Mouse (Mus musculus): ENCODE measurements around the gene Map2k1. TPM values are rescaled to one million over a fixed set of nuclear protein-coding genes. Genes with fewer than 3 reads are reported as not detected.
A peak's percentile ranks its signal among the peaks of the same experiment; 100 is the strongest.
"Not testable (repeated sequence)": the region's sequence is repeated elsewhere in the genome, so short reads cannot be mapped to it uniquely, and the experiment has no call there.

The Map2k1 gene
- polyA plus RNA-seq, 1 experiment: 126 TPM

DNA sequence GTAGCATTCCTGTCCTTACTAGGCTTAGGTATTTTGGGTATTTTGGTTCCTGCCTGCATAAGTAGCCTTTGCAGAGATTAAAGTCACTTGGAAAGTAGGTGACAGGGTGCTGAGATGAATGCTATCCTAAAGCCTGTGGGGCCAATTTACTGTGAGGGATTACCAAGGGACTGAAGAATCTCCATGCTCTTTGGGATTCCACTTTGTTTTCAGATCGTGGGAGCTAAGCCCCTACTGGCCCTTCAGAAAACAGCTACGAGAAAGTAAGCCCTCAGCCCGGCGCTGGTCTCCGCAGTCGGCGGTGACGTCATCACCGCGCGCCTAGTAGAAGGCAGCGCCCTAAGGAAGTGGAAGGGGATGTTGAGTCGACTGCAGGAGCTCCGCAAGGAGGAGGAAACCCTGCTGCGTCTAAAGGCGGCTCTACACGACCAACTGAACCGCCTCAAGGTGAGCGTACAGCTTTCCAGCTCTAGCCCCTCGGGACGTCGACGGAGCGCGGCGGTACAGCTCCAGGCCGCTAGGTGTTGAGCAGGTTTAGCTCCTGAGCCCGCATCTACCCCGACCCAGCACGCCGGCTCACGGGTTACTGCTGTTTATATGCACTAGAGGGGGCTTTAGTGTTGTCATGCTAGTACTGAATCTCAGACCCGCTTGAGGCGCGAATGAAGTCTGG, 74.3 kb downstream of the Map2k1 start, which contains the start of gene Snapc5:
Gene Snapc5, plus strand, starts transcription at position 301 of the 673 bp plus-strand sequence.
- WGBS: under 1% methylated on average over 35 of the region's 35 CpGs
- H3K4me1 ChIP-seq (ENCODE audit: control insufficient read depth, insufficient read depth, low read length): no peaks in the 10 kb centered on the region
- H3K27ac ChIP-seq (ENCODE audit: insufficient read depth, low read depth, low read length): peak within 1 kb of the TSS; percentile 74; the same call in 1 of the 2 replicates
- H3K4me3 ChIP-seq (ENCODE audit: insufficient read depth, low read depth, low read length): peak within 1 kb of the TSS; percentile 93
- peak; percentile 79 for TF ChIP-seq CTCF (IDR thresholded peaks at IDR 0.05; ENCODE audit: insufficient read depth, low read depth, low read length)
- TF ChIP-seq POLR2A (IDR thresholded peaks at IDR 0.05; ENCODE audit: insufficient read depth, low read depth, low read length): peak; percentile 69; the same call in 1 of the 2 replicates

DNA sequence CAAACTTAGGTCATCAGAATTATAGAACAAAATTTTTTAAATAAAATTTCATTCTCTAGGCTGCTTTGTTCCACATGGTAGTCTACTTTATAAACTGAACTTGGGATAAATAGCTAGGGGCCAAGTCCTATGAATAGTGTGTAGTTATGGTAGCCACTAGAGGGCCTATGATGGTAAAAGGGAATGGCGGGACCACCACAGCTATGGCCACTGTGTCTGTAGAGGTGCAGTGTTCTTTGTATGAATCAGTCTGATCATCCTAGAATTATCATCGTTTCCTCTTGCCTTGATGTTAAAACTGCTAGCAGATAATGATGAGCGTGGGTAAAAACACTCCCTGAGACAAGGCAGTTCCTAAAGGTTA, 74.8 kb downstream of the Map2k1 start:
- no peak for TF ChIP-seq POLR2A (IDR thresholded peaks at IDR 0.05; ENCODE audit: insufficient read depth, low read depth, low read length)
- TF ChIP-seq CTCF (IDR thresholded peaks at IDR 0.05; ENCODE audit: insufficient read depth, low read depth, low read length): no peak
- no peak overlapping the region for H3K4me3 ChIP-seq (ENCODE audit: insufficient read depth, low read depth, low read length)
- H3K4me1 ChIP-seq (ENCODE audit: control insufficient read depth, insufficient read depth, low read length): no peaks in the 10 kb centered on the region
- 0 out of 2 replicates have a peak overlapping the region, but pooled peaks have one; percentile 1 for H3K27ac ChIP-seq (ENCODE audit: insufficient read depth, low read depth, low read length)
- 32% methylated on average over 3 of the region's 3 CpGs for WGBS

DNA sequence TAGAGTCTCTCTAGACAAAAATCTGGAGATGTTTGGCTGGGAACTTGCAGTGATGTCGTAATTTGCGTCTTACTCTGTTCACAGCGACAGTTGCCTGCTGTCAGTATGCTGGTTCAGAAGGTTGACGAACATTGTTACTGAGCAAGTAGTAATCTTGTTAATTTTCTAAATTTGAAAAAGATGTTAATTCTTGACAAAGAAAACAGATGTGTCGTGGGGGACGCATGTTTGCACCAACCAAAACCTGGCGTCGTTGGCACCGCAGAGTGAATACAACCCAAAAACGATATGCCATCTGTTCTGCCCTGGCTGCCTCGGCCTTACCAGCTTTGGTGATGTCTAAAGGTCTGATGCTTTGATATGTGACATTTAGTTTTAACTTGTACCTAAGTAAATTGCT, 78.1 kb downstream of the Map2k1 start:
- TF ChIP-seq CTCF (IDR thresholded peaks at IDR 0.05; ENCODE audit: insufficient read depth, low read depth, low read length) (no peak), POLR2A (IDR thresholded peaks at IDR 0.05; ENCODE audit: insufficient read depth, low read depth, low read length) (no peak)
- H3K4me3 ChIP-seq (ENCODE audit: insufficient read depth, low read depth, low read length): no peak overlapping the region
- peaks cover 4% of the 10 kb centered on the region; the same call in 1 of the 2 replicates for H3K4me1 ChIP-seq (ENCODE audit: control insufficient read depth, insufficient read depth, low read length)
- H3K27ac ChIP-seq (ENCODE audit: insufficient read depth, low read depth, low read length): no peak overlapping the region
- 64% methylated on average over 11 of the region's 11 CpGs for WGBS

DNA sequence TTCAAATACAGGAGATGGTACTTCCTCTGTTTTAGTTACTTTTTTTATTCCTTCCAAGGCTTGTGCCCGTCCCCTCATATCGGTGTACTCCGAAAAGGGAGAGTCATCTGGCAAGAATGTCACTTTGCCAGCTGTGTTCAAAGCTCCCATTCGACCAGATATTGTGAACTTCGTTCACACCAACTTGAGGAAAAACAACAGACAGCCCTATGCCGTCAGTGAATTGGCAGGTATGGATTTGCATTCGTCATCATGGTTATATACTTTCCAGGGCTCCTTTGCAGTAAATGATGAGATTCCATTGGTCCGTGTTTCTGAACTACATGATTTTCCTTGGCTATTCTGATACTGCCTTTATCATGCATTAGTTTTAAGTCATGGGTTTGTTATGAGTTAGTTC, 78.7 kb downstream of the Map2k1 start:
- no peak overlapping the region for H3K27ac ChIP-seq (ENCODE audit: insufficient read depth, low read depth, low read length)
- no peak for TF ChIP-seq POLR2A (IDR thresholded peaks at IDR 0.05; ENCODE audit: insufficient read depth, low read depth, low read length)
- no peak for TF ChIP-seq CTCF (IDR thresholded peaks at IDR 0.05; ENCODE audit: insufficient read depth, low read depth, low read length)

DNA sequence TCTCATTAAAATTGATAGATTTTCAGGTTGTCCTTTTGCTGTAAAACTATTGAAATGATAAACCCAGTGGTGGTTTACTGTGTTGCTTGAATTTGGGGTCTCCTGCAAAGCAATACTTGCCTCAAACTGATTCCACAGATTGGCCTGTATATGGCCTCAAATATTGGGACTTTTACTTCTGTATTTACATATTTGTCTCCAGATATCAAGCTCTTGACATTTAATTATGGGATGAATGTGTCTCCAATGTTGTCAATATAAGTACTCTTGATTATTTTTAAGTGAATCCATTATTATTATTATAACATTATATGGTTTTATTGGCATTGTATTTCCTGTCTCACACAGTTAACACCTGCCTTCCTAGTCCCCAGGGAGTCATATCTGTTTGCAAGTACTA, 79.1 kb downstream of the Map2k1 start:
- TF ChIP-seq CTCF (IDR thresholded peaks at IDR 0.05; ENCODE audit: insufficient read depth, low read depth, low read length): no peak
- TF ChIP-seq POLR2A (IDR thresholded peaks at IDR 0.05; ENCODE audit: insufficient read depth, low read depth, low read length): no peak
- Histone ChIP-seq H3K4me3 (ENCODE audit: insufficient read depth, low read depth, low read length) (no peak overlapping the region), H3K27ac (ENCODE audit: insufficient read depth, low read depth, low read length) (no peak overlapping the region), H3K4me1 (ENCODE audit: control insufficient read depth, insufficient read depth, low read length) (peaks cover 4% of the 10 kb centered on the region; the same call in 1 of the 2 replicates)

More for the DNA sequence above, 78.7 kb downstream of the Map2k1 start:
- Histone ChIP-seq H3K4me1 (ENCODE audit: control insufficient read depth, insufficient read depth, low read length) (peaks cover 4% of the 10 kb centered on the region; the same call in 1 of the 2 replicates), H3K4me3 (ENCODE audit: insufficient read depth, low read depth, low read length) (no peak overlapping the region)
- 57% methylated on average over 8 of the region's 8 CpGs for WGBS

DNA sequence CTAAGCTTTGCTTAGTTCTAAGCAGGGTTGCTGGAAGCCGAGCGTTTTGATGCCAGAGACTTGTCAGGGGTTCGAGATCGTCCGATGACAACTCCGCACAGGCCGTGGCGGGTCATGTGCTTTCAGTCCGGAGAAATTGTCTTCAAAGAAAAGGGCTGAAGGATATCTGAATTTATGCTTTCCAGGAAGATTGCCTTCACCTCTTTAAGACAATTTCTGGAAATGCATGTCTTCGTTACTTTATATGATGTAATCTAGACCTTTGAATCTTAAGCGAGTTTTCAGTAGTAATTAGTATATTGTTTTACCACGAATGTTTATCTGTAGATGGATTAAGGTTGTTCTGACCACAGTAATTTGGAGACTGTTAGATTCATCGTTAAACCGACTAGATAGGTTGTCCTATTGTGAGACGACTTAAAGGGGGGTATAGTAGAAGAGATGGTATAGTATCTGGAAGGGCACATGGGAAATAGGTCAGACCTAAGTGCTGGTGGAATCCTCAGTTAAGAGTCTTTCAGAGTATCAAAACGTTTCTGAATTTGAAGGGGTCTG, 79.7 kb downstream of the Map2k1 start:
- Histone ChIP-seq H3K27ac (ENCODE audit: insufficient read depth, low read depth, low read length) (no peak overlapping the region), H3K4me3 (ENCODE audit: insufficient read depth, low read depth, low read length) (peak overlapping the region; percentile 74), H3K4me1 (ENCODE audit: control insufficient read depth, insufficient read depth, low read length) (peaks cover 4% of the 10 kb centered on the region; the same call in 1 of the 2 replicates)
- WGBS: under 1% methylated on average over 16 of the region's 16 CpGs
- TF ChIP-seq POLR2A (IDR thresholded peaks at IDR 0.05; ENCODE audit: insufficient read depth, low read depth, low read length) (no peak), CTCF (IDR thresholded peaks at IDR 0.05; ENCODE audit: insufficient read depth, low read depth, low read length) (no peak)

DNA sequence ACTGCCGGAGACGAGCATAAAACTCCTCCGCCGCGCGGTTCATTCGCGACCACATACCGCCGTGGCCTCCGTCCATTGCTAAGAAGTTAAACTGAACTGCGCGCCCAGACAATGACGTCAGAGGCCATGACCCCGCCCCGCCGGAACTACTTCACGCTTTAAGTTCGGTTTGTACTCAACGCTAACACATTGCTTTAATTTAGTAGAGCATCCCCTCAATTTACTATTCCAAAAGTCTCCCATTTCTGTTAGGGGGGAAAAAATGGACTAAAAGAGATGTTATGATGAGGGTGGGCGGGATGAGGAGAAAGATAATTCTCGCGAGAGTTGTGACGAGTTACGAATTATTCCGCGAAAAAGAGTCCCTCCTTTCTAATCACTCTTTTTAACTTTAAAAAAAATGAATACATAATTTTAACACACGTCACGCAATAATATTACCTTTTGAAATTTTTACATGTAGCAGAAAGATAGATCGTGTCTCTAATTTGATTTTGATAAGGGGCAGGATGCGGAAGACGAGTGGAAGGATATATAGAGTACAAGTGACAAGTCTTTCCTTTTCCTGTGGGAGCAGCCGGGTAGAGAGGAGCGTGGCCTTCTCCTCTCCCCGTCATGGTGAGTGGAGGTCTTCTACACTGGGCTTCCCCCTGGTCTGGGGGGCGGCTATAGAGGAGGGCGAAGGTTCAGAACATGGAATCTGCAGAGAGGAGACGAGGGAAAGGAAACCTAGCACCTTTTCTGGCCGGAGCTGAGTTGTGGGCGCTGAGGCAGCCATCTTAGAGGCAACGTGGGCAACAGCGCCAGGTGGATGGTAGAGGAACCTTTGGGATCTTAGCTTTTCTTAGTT, 80.4 kb downstream of the Map2k1 start, which contains the start of the genes Zwilch and Rpl4:
Gene Zwilch, minus strand, starts transcription at position 289 of the 850 bp plus-strand sequence.
Gene Rpl4, plus strand, starts transcription at position 560 of the 850 bp plus-strand sequence.
- TF ChIP-seq POLR2A (IDR thresholded peaks at IDR 0.05; ENCODE audit: insufficient read depth, low read depth, low read length) (peak; percentile 80; the same call in 1 of the 2 replicates), CTCF (IDR thresholded peaks at IDR 0.05; ENCODE audit: insufficient read depth, low read depth, low read length) (no peak)
- Histone ChIP-seq H3K4me1 (ENCODE audit: control insufficient read depth, insufficient read depth, low read length) (peaks cover 4% of the 10 kb centered on the region; the same call in 1 of the 2 replicates), H3K27ac (ENCODE audit: insufficient read depth, low read depth, low read length) (peak within 1 kb of the TSS; percentile 82), H3K4me3 (ENCODE audit: insufficient read depth, low read depth, low read length) (peak within 1 kb of the TSS; percentile 74)
- WGBS: under 1% methylated on average over 41 of the region's 42 CpGs

DNA sequence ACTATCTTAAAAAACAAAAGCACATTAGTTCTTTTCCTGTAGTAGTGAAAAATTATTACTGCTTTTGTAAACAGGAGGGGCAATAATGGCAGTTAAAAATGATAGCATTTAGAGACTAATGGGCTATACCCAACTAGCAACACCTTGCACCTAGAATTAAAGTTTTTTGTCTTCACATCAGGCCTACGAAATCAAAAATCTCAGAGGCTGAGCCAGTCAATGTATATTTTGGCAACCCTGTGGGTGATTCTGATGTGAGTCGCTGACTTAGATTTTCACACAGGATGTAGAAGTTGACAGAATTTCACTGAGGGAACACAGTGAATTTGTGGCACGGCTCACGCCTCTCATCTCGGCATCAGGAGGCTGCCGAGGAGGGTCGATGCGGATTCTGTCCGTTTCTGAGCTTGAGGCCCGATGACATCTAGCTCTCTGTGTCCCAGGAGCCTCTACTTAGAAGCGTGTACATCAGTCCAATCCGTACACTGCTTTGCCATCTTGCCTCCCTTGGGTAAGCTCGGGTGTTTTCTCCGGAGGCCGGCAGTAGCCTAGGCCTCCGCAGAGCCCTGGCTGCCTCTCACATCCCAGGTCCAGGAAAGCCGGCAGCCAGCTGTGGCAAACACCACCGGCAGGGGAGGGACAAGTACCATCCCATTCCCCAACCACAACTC, 81.2 kb downstream of the Map2k1 start:
- Histone ChIP-seq H3K27ac (ENCODE audit: insufficient read depth, low read depth, low read length) (0 out of 2 replicates have a peak overlapping the region, but pooled peaks have one; percentile 82), H3K4me1 (ENCODE audit: control insufficient read depth, insufficient read depth, low read length) (peaks cover 4% of the 10 kb centered on the region; the same call in 1 of the 2 replicates), H3K4me3 (ENCODE audit: insufficient read depth, low read depth, low read length) (peak overlapping the region; percentile 61)
- WGBS: 3% methylated on average over 18 of the region's 18 CpGs
- TF ChIP-seq POLR2A (IDR thresholded peaks at IDR 0.05; ENCODE audit: insufficient read depth, low read depth, low read length): no peak
- TF ChIP-seq CTCF (IDR thresholded peaks at IDR 0.05; ENCODE audit: insufficient read depth, low read depth, low read length): no peak

DNA sequence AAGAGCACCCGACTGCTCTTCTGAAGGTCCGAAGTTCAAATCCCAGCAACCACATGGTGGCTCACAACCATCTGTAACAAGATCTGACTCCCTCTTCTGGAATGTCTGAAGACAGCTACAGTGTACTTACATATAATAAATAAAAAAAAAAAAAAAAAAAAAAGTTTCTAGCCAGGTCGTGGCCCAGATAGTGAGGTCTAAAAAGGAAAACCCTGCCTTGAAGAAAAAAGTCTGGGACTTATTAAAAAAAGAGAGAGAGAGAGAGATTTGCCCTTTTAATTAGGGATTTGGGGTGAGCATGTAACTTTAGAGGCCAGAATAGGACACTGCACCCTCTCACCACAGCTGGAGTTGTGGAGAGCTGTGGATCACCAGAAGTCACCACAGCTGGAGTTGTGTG, 83.5 kb downstream of the Map2k1 start:
- not testable (repeated sequence) for H3K4me3 ChIP-seq (ENCODE audit: insufficient read depth, low read depth, low read length); H3K27ac ChIP-seq (ENCODE audit: insufficient read depth, low read depth, low read length); H3K4me1 ChIP-seq (ENCODE audit: control insufficient read depth, insufficient read depth, low read length)
- 93% methylated on average over 3 of the region's 3 CpGs for WGBS

All from olfactory bulb, adult 2 months (tissue).